Mouse (Mus musculus) MEL (cell line): ENCODE results near the gene Dpm1. TPM values are rescaled to one million over a fixed set of nuclear protein-coding genes. Genes with fewer than 3 reads are reported as not detected.

Experiments
- DNase-seq: peaks from one replicate; pipeline ENCODE4 v3.0.0; 2011; ENCODE audit warnings: low read depth, low spot score
- H3K27ac ChIP-seq: 2 replicates; pipeline ENCODE4 v1.5.1; 2012; ENCODE audit warnings: low read depth, mild to moderate bottlenecking, control low read depth, low read length, moderate library complexity; ENCODE audit not compliant: control insufficient read depth
- H3K27me3 ChIP-seq, 2 experiments: fragments of 150-350 bp in 1 of 2; sonication (generic) in 1 of 2; 2 replicates each; pipeline ENCODE4 v1.6.1; 2012; ENCODE audit warnings: low read length in 2 of 2, mild to moderate bottlenecking in 2 of 2, improper control_type of control experiment in 1 of 2, moderate library complexity in 1 of 2; ENCODE audit not compliant: insufficient read depth in 2 of 2, control insufficient read depth in 1 of 2
- H3K36me3 ChIP-seq, 2 experiments: 2 replicates each; pipeline ENCODE4 v1.6.1; 2012 to 2014; ENCODE audit warnings: low read length in 2 of 2, improper control_type of control experiment in 1 of 2, inconsistent platforms in 1 of 2, mild to moderate bottlenecking in 1 of 2; ENCODE audit not compliant: insufficient read depth in 2 of 2, control insufficient read depth in 1 of 2
- H3K4me1 ChIP-seq, 2 experiments: fragments of 150-350 bp in 1 of 2; sonication (generic) in 1 of 2; 2 replicates each; pipeline ENCODE4 v1.6.1; 2012; ENCODE audit warnings: low read length in 2 of 2, improper control_type of control experiment in 1 of 2, mild to moderate bottlenecking in 1 of 2; ENCODE audit not compliant: insufficient read depth in 2 of 2, control insufficient read depth in 1 of 2
- H3K4me3 ChIP-seq, 2 experiments: fragments of 150-350 bp in 1 of 2; sonication (generic) in 1 of 2; 2 replicates each; pipeline ENCODE4 v1.5.1; 2012; ENCODE audit warnings: low read depth in 2 of 2, low read length in 2 of 2, mild to moderate bottlenecking in 2 of 2, moderate library complexity in 2 of 2, control low read depth in 1 of 2, improper control_type of control experiment in 1 of 2; ENCODE audit not compliant: control insufficient read depth in 1 of 2, insufficient read depth in 1 of 2
- H3K79me2 ChIP-seq: 2 replicates; pipeline ENCODE4 v1.6.1; 2012; ENCODE audit warnings: mild to moderate bottlenecking, low read length, moderate library complexity; ENCODE audit not compliant: control insufficient read depth, poor library complexity, insufficient read depth
- H3K9ac ChIP-seq: 2 replicates; pipeline ENCODE4 v1.6.1; 2012; ENCODE audit warnings: low read depth, mild to moderate bottlenecking, control low read depth, low read length, moderate library complexity; ENCODE audit not compliant: control insufficient read depth, poor library complexity, severe bottlenecking
- H3K9me3 ChIP-seq: fragments of 150-350 bp; sonication (generic); replicated peaks from 2 replicates; pipeline ENCODE4 v1.6.1; 2012; ENCODE audit warnings: mild to moderate bottlenecking, low read length, improper control_type of control experiment, moderate library complexity; ENCODE audit not compliant: insufficient read depth
- BHLHE40 ChIP-seq: IDR thresholded peaks from 2 replicates; pipeline ENCODE4 v1.6.1; 2012; ENCODE audit warnings: low read depth, mild to moderate bottlenecking, inconsistent platforms, low read length, improper control_type of control experiment, borderline replicate concordance
- CHD1 ChIP-seq: IDR thresholded peaks from 2 replicates; pipeline ENCODE4 v1.6.1; 2012; ENCODE audit warnings: low read depth, mild to moderate bottlenecking, inconsistent platforms, low read length, improper control_type of control experiment
- CHD2 ChIP-seq: IDR thresholded peaks from 2 replicates; pipeline ENCODE4 v1.6.1; 2011; ENCODE audit warnings: low read length, improper control_type of control experiment
- E2F4 ChIP-seq: IDR thresholded peaks from 2 replicates; pipeline ENCODE4 v1.6.1; 2011; ENCODE audit warnings: low read depth, low read length, improper control_type of control experiment, borderline replicate concordance
- EP300 ChIP-seq, 2 experiments: IDR thresholded peaks; 2 replicates each; pipeline ENCODE4 v1.6.1; 2011; ENCODE audit warnings: improper control_type of control experiment in 2 of 2, low read length in 2 of 2, low read depth in 1 of 2, mild to moderate bottlenecking in 1 of 2
- GABPA ChIP-seq: IDR thresholded peaks from 2 replicates; pipeline ENCODE4 v1.6.1; 2012; ENCODE audit warnings: low read depth, mild to moderate bottlenecking, inconsistent platforms, low read length, improper control_type of control experiment, moderate library complexity
- MAFK ChIP-seq: IDR thresholded peaks from 2 replicates; pipeline ENCODE4 v1.6.1; 2011; ENCODE audit warnings: low read depth, mild to moderate bottlenecking, low read length, improper control_type of control experiment, borderline replicate concordance
- MAZ ChIP-seq: IDR thresholded peaks from 2 replicates; pipeline ENCODE4 v1.6.1; 2012; ENCODE audit warnings: low read depth, mild to moderate bottlenecking, inconsistent platforms, low read length, improper control_type of control experiment
- MYC ChIP-seq: IDR thresholded peaks from 2 replicates; pipeline ENCODE4 v1.6.1; 2011; ENCODE audit warnings: low read depth, mild to moderate bottlenecking, low read length, improper control_type of control experiment, moderate library complexity
- NELFE ChIP-seq: IDR thresholded peaks from 2 replicates; pipeline ENCODE4 v1.6.1; 2011; ENCODE audit warnings: low read depth, low read length, improper control_type of control experiment
- NRF1 ChIP-seq: IDR thresholded peaks from 2 replicates; pipeline ENCODE4 v1.6.1; 2014; ENCODE audit warnings: low read depth, mild to moderate bottlenecking, inconsistent platforms, low read length, improper control_type of control experiment, moderate library complexity; ENCODE audit not compliant: poor library complexity, insufficient read depth, severe bottlenecking
- POLR2AphosphoS2 ChIP-seq: IDR thresholded peaks from 2 replicates; pipeline ENCODE4 v1.6.1; 2011; ENCODE audit warnings: low read length, improper control_type of control experiment
- RAD21 ChIP-seq: IDR thresholded peaks from 2 replicates; pipeline ENCODE4 v1.6.1; 2011; ENCODE audit warnings: mild to moderate bottlenecking, low read depth, low read length, improper control_type of control experiment
- RCOR1 ChIP-seq: IDR thresholded peaks from 2 replicates; pipeline ENCODE4 v1.6.1; 2012; ENCODE audit warnings: low read depth, mild to moderate bottlenecking, inconsistent platforms, low read length, improper control_type of control experiment
- SMC3 ChIP-seq: IDR thresholded peaks from 2 replicates; pipeline ENCODE4 v1.6.1; 2011; ENCODE audit warnings: low read depth, low read length, improper control_type of control experiment
- TAL1 ChIP-seq: IDR thresholded peaks from 2 replicates; pipeline ENCODE4 v1.6.1; 2012; ENCODE audit warnings: mild to moderate bottlenecking, inconsistent platforms, low read length, moderate library complexity, mixed read lengths
- TBP ChIP-seq: IDR thresholded peaks from 2 replicates; pipeline ENCODE4 v1.8.0; 2011; ENCODE audit warnings: low read depth, low read length, improper control_type of control experiment
- USF1 ChIP-seq: IDR thresholded peaks from 2 replicates; pipeline ENCODE4 v1.6.1; 2014; ENCODE audit warnings: low read depth, mild to moderate bottlenecking, inconsistent platforms, low read length, improper control_type of control experiment, moderate library complexity
- USF2 ChIP-seq, 2 experiments: IDR thresholded peaks; 2 replicates each; pipeline ENCODE4 v1.6.1; 2011 to 2012; ENCODE audit warnings: improper control_type of control experiment in 2 of 2, low read length in 2 of 2, borderline replicate concordance in 1 of 2, inconsistent platforms in 1 of 2, low read depth in 1 of 2, mild to moderate bottlenecking in 1 of 2; ENCODE audit not compliant: insufficient read depth in 1 of 2
- ZC3H11A ChIP-seq: IDR thresholded peaks from 2 replicates; pipeline ENCODE4 v1.6.1; 2012; ENCODE audit warnings: low read depth, mild to moderate bottlenecking, inconsistent platforms, low read length, improper control_type of control experiment
- ZKSCAN1 ChIP-seq: IDR thresholded peaks from 2 replicates; pipeline ENCODE4 v1.6.1; 2012; ENCODE audit warnings: low read depth, mild to moderate bottlenecking, inconsistent platforms, low read length, improper control_type of control experiment, moderate library complexity
- ZMIZ1 ChIP-seq: IDR thresholded peaks from 2 replicates; pipeline ENCODE4 v1.6.1; 2012; ENCODE audit warnings: low read depth, mild to moderate bottlenecking, inconsistent platforms, low read length, improper control_type of control experiment, moderate library complexity
- polyA plus RNA-seq, 2 experiments: library from polyadenylated mRNA; stranded (reverse) in 1 of 2; unstranded in 1 of 2; fragments of >175 nt in 1 of 2; fragments of >200 nt in 1 of 2; gene quantifications; 2 replicates each; pipeline versions ENCODE4 v1.2.1 to v1.2.4; 2012; ENCODE audit warnings: low replicate concordance in 2 of 2, low read depth in 1 of 2; ENCODE audit not compliant: insufficient read length in 2 of 2, insufficient read depth in 1 of 2, missing spikeins in 1 of 2
- total RNA-seq: library from RNA; depleted of rRNA; stranded (reverse); fragments of 300-350 nt; gene quantifications from 2 replicates; pipeline ENCODE4 v1.2.3, GENCODE M21; 2012

Gene Dpm1
- total and polyA plus RNA-seq, 3 experiments: 49.0 to 564 (median 63.5) TPM

DNA sequence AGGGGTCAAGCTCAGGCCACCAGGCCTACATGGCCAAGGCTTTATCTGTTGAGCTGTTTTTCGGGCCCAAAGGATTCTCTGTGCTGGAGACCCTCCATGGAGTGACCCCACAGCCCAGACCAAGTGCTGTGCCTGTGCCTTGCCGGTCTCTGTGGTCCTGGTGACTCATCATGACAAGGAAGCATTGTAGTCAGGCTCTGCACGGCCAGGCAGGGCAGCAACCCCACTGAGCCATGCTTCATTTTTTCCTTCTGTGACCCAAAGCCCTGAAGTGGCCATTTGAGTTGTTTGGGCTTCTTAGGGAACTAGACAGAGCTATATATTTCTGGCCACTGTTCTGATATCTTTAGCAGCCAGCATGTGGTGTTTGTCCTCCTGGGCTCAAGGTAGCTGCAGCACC is 62.6 kb downstream of the Dpm1 start:
- no peak overlapping the region for H3K27ac ChIP-seq
- H3K79me2 ChIP-seq: no peaks in the 10 kb centered on the region

DNA sequence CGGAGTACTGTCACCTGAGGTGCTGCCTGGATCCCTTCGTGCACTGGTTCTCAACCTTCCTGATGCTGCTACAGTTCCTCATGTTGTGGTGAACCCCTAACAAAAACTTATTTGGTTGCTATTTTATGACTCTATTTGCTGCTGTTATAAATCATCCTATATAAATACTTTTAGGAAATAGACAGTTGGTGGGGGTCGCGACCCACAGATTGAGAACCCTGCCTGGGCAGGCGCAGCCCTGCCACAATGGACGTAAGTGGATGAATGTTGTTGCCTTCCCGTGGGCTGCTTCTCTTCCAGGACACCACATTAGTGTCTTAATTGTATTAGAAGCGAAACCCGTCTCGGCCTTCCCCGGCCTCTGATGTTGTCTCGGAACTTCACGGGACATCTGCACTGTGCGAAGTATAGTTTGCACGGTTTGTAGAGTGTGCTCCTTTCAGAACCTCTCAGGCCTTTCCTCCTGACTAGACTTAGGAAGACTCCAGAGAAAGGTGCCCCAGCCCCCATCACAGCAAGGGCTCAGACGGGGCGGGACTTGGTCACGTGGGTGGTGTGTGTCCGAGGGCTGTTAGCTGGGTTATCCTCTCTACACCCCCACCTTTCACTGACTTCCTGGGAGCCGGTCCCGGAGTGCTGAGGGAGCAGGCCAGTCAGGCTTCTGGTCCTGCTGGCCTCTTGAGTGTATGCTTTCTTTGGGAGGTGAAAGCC is 63.5 kb downstream of the Dpm1 start:
- Histone ChIP-seq H3K4me3 (no peak overlapping the region), H3K9me3 (no peaks in the 10 kb centered on the region), H3K79me2 (no peaks in the 10 kb centered on the region), H3K27me3 (no peaks in the 10 kb centered on the region), H3K27ac (no peak overlapping the region), H3K4me1 (no peaks in the 10 kb centered on the region; a peak in 1 of 4 replicates), H3K36me3 (no peaks in the 10 kb centered on the region), H3K9ac (no peak overlapping the region)
- DNase-seq: no peak
- TF ChIP-seq E2F4 (no peak), CHD2 (no peak), TAL1 (no peak), POLR2AphosphoS2 (no peak), ZKSCAN1 (no peak), ZC3H11A (no peak), TBP (no peak), RAD21 (no peak), MYC (no peak), CHD1 (no peak), NELFE (no peak), MAFK (no peak), EP300 (IDR thresholded peaks at IDR 0.05; ENCODE audit: low read depth in 1 of 2, low read length in 2 of 2) (no peak), RCOR1 (no peak), NRF1 (no peak), SMC3 (no peak), USF1 (no peak), MAZ (no peak), GABPA (no peak)

More for the DNA sequence above, 62.6 kb downstream of the Dpm1 start:
- Histone ChIP-seq H3K4me3 (no peak overlapping the region), H3K4me1 (no peaks in the 10 kb centered on the region; a peak in 1 of 4 replicates), H3K36me3 (no peaks in the 10 kb centered on the region), H3K9me3 (no peaks in the 10 kb centered on the region), H3K27me3 (no peaks in the 10 kb centered on the region), H3K9ac (no peak overlapping the region)
- no peak for DNase-seq
- no peak for TF ChIP-seq ZMIZ1
- TF ChIP-seq USF2 (IDR thresholded peaks at IDR 0.05; ENCODE audit: borderline replicate concordance in 1 of 2, insufficient read depth in 1 of 2, low read depth in 1 of 2, low read length in 2 of 2): no peak
- no peak for TF ChIP-seq BHLHE40
